Mouse (Mus musculus): ENCODE measurements around the gene Gm614. TPM values are rescaled to one million over a fixed set of nuclear protein-coding genes. Genes with fewer than 3 reads are reported as not detected.

Gene Gm614
- polyA plus RNA-seq, 2 experiments: 0.15 TPM; not detected in 1

DNA sequence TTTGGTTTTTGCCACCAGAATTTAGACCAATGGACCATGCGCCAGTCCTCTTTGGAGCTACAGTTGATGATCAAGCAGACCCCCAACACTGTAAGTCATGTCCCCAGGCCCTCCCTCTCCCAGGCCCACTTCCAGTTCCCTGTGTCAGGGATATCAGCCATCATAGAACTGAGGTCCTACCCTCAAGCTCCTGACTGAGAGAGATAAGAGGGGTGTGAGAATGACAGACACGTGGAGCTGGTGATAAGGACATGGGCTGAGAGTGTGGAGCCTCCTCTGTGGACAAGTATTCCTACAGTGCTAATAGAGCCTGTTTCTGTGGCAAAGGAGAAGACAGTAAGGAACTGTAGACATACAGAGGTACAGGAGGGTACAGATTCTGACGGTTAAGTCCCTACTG, 23.8 kb upstream of the Gm614 start:
- Histone ChIP-seq H3K4me3 (replicated peaks; ENCODE audit: low read length) (no peak overlapping the region), H3K27me3 (ENCODE audit: control insufficient read depth, insufficient read depth, low read length) (no peaks in the 10 kb centered on the region; the same call in 1 of the 2 replicates), H3K27ac (replicated peaks; ENCODE audit: low read depth, low read length) (no peak overlapping the region), H3K36me3 (ENCODE audit: control insufficient read depth, insufficient read depth, low read length) (peaks cover 77% of the 10 kb centered on the region), H3K9ac (ENCODE audit: low read depth, low read length, severe bottlenecking) (no peak overlapping the region), H3K4me2 (replicated peaks; ENCODE audit: low read depth, low read length, severe bottlenecking) (no peak overlapping the region), H3K4me1 (ENCODE audit: control insufficient read depth, insufficient read depth, low read length) (no peaks in the 10 kb centered on the region), H3K9me3 (ENCODE audit: control insufficient read depth, low read length) (no peaks in the 10 kb centered on the region)
- ATAC-seq (ENCODE audit: low FRiP score, low read depth): no peak
- 90% methylated on average over 3 of the region's 3 CpGs for WGBS
- DNase-seq (ENCODE audit: low spot score): no peak
- no peak for TF ChIP-seq POLR2A (IDR thresholded peaks at IDR 0.05; ENCODE audit: borderline replicate concordance, extremely low read depth, insufficient read depth, insufficient read length)

DNA sequence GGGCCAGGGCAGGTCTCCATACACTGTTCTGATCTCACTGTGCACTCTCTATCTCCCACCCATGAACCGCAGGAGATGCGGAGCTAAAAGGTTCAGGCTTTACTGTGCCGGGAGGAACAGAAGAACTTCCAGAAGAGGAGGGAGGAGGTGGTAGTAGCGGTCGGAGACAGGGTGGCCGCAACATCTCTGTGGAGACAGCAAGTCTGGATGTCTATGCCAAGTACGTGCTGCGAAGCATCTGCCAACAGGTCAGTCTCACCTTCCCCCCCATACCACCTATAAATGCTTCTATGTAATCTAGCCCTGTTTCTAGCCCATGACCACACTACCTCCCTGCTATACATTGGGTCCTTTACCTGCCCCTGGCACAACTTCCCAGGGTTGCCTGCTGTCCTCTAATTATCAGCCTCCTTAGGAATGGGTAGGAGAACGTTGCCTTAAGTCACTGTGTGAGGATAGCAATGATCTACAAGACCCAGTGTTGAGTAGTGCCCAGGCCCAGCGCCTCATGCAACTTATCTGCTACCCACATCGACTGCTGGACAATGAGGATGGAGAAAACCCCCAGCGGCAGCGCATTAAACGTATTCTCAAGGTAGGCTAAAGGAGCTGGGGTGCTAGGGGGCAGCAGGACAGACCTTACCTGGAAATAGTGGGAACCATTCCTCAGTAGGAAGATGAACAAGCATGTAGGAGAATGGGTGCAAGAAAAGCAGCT, 22.3 kb upstream of the Gm614 start:
- H3K27me3 ChIP-seq (ENCODE audit: control insufficient read depth, insufficient read depth, low read length): no peaks in the 10 kb centered on the region; the same call in 1 of the 2 replicates
- 89% methylated on average over 14 of the region's 14 CpGs for WGBS

DNA sequence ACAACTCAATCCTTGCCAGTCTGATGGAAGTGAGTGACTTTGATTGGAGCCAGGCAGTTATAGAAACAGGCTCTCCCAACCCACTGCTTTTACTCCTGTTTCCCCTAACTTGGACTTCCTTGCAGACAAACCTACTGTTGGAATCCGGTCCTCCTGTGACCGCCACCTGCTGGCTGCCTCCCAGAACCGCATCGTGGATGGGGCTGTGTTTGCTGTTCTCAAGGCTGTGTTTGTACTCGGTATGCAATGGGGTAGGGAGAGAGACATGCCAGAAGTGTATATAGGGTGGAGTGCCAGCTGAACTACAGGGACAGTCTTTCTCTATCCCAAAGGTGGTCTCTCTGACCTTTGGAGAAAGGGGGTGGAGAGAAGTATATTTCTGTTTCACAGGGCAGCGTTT, 21.7 kb upstream of the Gm614 start:
- no peaks in the 10 kb centered on the region for H3K9me3 ChIP-seq (ENCODE audit: control insufficient read depth, low read length)
- H3K27me3 ChIP-seq (ENCODE audit: control insufficient read depth, insufficient read depth, low read length): no peaks in the 10 kb centered on the region; the same call in 1 of the 2 replicates
- no peak overlapping the region for H3K4me3 ChIP-seq (replicated peaks; ENCODE audit: low read length)
- H3K27ac ChIP-seq (replicated peaks; ENCODE audit: low read depth, low read length): no peak overlapping the region
- no peaks in the 10 kb centered on the region for H3K4me1 ChIP-seq (ENCODE audit: control insufficient read depth, insufficient read depth, low read length)
- no peak for TF ChIP-seq POLR2A (IDR thresholded peaks at IDR 0.05; ENCODE audit: borderline replicate concordance, extremely low read depth, insufficient read depth, insufficient read length)
- H3K36me3 ChIP-seq (ENCODE audit: control insufficient read depth, insufficient read depth, low read length): peaks cover 73% of the 10 kb centered on the region
- no peak overlapping the region for H3K4me2 ChIP-seq (replicated peaks; ENCODE audit: low read depth, low read length, severe bottlenecking)
- peak; percentile 63; the same call in 1 of the 2 replicates for ATAC-seq (ENCODE audit: low FRiP score, low read depth)
- H3K9ac ChIP-seq (ENCODE audit: low read depth, low read length, severe bottlenecking): no peak overlapping the region
- WGBS: 24% methylated on average over 6 of the region's 6 CpGs
- peak; percentile 40 for DNase-seq (ENCODE audit: low spot score)

More for the DNA sequence above, 22.3 kb upstream of the Gm614 start:
- Histone ChIP-seq H3K4me3 (replicated peaks; ENCODE audit: low read length) (no peak overlapping the region), H3K4me1 (ENCODE audit: control insufficient read depth, insufficient read depth, low read length) (no peaks in the 10 kb centered on the region), H3K4me2 (replicated peaks; ENCODE audit: low read depth, low read length, severe bottlenecking) (no peak overlapping the region), H3K9me3 (ENCODE audit: control insufficient read depth, low read length) (no peaks in the 10 kb centered on the region), H3K36me3 (ENCODE audit: control insufficient read depth, insufficient read depth, low read length) (peaks cover 73% of the 10 kb centered on the region), H3K9ac (ENCODE audit: low read depth, low read length, severe bottlenecking) (no peak overlapping the region), H3K27ac (replicated peaks; ENCODE audit: low read depth, low read length) (no peak overlapping the region)
- DNase-seq (ENCODE audit: low spot score) (no peak), ATAC-seq (ENCODE audit: low FRiP score, low read depth) (no peak)
- TF ChIP-seq POLR2A (IDR thresholded peaks at IDR 0.05; ENCODE audit: borderline replicate concordance, extremely low read depth, insufficient read depth, insufficient read length): no peak

DNA sequence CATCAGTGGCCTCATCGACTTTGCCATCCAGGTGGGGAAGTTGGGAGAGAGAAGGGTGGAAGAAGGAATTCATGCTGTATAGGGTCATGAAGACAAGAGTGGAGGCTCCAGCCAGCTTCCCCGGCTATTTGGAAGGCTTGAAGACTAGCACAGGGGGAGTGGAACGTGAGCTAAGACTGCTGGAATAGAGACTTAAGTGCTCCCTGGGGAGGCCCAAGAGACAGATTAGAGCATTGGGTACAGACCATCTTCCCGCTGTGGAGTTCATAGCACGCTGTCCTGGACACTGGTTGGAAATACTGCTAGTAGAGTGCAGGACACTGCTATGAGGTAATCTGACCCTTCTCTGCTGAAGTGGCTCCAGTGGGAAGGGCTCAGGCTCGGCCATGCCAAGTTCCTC, 19.0 kb upstream of the Gm614 start:
- no peak overlapping the region for H3K9ac ChIP-seq (ENCODE audit: low read depth, low read length, severe bottlenecking)

DNA sequence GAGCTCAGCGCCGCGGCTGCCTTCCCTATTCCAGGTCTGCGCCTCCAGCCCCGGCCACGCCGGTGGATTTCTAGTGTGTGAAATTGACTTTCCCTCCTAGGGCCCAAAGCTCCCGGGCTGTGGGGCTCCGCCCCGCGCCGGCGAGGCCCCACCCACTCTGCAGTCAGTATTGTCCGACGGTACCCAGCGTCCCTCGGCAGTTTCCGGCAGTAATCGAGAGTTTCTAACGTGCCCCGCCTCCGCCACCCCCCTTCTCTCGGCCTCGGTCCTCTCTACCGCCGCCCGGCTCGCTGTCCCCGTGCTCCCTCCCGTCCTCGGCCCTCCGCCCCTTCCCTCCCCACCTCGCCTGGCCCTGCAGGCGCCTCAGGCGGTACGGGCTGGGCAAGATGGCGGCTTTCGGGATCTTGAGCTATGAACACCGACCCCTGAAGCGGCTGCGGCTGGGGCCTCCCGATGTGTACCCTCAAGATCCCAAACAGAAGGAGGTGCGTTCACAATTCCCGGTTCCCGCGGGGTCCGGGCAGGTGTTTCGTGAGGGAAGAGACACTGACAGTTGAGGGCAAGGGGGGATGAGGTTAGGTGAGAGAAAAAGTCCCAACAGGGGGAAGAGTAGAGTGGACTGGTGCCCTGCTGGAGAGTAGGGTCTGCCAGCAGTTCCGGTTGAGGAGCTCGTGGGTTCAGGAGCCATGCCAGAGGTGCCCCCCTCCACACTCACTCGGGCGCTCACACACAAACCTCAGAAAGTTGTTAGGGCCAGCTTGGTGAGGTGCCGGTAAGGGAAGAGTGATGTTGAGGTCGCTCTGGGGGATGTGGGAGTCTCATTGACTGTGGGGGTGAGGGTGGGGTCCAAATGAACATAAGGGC, 10.3 kb upstream of the Gm614 start, which contains the start of gene Med12:
Gene Med12 (plus strand): TSS at position 156 of the 864 bp plus-strand sequence.
- Histone ChIP-seq H3K36me3 (ENCODE audit: control insufficient read depth, insufficient read depth, low read length) (peaks cover 25% of the 10 kb centered on the region), H3K4me3 (replicated peaks; ENCODE audit: low read length) (peak within 1 kb of the TSS; percentile 50), H3K4me1 (ENCODE audit: control insufficient read depth, insufficient read depth, low read length) (no peaks in the 10 kb centered on the region), H3K9me3 (ENCODE audit: control insufficient read depth, low read length) (no peaks in the 10 kb centered on the region), H3K9ac (ENCODE audit: low read depth, low read length, severe bottlenecking) (peak within 1 kb of the TSS; percentile 49), H3K27me3 (ENCODE audit: control insufficient read depth, insufficient read depth, low read length) (no peaks in the 10 kb centered on the region), H3K4me2 (replicated peaks; ENCODE audit: low read depth, low read length, severe bottlenecking) (peak within 1 kb of the TSS; percentile 51), H3K27ac (replicated peaks; ENCODE audit: low read depth, low read length) (peak within 1 kb of the TSS; percentile 72)
- DNase-seq (ENCODE audit: low spot score) (peak; percentile 90), ATAC-seq (ENCODE audit: low FRiP score, low read depth) (peak; percentile 99)
- TF ChIP-seq POLR2A (IDR thresholded peaks at IDR 0.05; ENCODE audit: borderline replicate concordance, extremely low read depth, insufficient read depth, insufficient read length): peak; percentile 67; the same call in 1 of the 2 replicates
- WGBS: 19% methylated on average over 38 of the region's 54 CpGs

More for the DNA sequence above, 19.0 kb upstream of the Gm614 start:
- ATAC-seq (ENCODE audit: low FRiP score, low read depth): no peak
- peaks cover 61% of the 10 kb centered on the region for H3K36me3 ChIP-seq (ENCODE audit: control insufficient read depth, insufficient read depth, low read length)
- no peak overlapping the region for H3K27ac ChIP-seq (replicated peaks; ENCODE audit: low read depth, low read length)
- H3K4me1 ChIP-seq (ENCODE audit: control insufficient read depth, insufficient read depth, low read length): no peaks in the 10 kb centered on the region
- no peak for DNase-seq (ENCODE audit: low spot score)
- no peak overlapping the region for H3K4me3 ChIP-seq (replicated peaks; ENCODE audit: low read length)
- no peak overlapping the region for H3K4me2 ChIP-seq (replicated peaks; ENCODE audit: low read depth, low read length, severe bottlenecking)
- H3K9me3 ChIP-seq (ENCODE audit: control insufficient read depth, low read length): no peaks in the 10 kb centered on the region
- WGBS: 89% methylated on average over 6 of the region's 6 CpGs
- TF ChIP-seq POLR2A (IDR thresholded peaks at IDR 0.05; ENCODE audit: borderline replicate concordance, extremely low read depth, insufficient read depth, insufficient read length): no peak
- H3K27me3 ChIP-seq (ENCODE audit: control insufficient read depth, insufficient read depth, low read length): no peaks in the 10 kb centered on the region; the same call in 1 of the 2 replicates

Measured in limb, embryonic 14.5 days (tissue).